8 mouse cellular contexts compared by ENCODE assay signal in the genomic region with DNA sequence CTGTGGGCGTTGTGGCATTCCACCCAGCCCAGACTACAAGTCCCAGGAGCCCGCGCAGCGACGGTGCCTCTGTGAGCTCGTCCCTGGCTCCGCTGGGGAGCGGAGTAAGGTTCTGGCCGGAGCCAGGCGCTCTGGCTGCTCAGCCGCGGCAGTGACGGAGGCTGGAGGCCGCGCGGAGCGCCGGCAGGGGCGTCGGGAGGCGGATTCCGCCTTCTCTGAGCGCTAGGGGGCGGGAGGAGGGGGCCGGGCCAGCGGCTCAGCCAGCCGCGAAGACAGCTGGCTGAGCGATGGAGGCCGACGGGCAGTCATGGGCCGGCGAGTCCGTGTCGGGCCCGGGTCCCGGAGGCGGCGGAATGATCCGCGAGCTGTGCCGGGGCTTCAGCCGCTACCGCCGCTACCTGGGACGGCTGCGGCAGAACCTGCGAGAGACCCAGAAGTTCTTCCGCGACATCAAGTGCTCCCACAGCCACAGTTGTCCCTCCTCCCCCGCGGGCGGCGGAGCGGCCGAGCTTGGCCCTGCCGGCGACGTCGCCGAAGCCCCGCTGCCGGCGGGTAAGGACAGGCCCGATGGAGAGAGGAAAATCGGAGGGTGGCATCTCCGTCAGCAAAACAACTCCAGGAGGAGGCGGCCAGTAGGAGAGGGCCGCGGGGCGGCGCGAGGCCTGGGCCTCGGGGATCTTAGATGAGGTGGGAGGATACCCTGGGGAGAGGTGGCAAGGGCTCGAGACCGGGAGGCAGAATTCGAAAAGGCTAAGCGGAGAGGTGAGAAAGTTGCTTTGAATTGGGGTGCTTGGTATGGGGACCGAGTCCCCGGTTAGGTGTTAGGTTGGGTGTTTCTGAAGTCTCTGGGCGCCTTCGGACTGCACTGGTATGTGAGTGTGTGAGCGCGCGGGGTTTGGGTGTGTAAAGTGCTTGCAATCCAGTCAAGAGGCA. TPM values are rescaled to one million over a fixed set of nuclear protein-coding genes. Genes with fewer than 3 reads are reported as not detected.
DNase-seq lines count a peak whose midpoint lies in the region; ATAC-seq lines count a peak whose summit lies in the region.

TSS of gene Dstyk (plus strand) at position 237 of the 933 bp plus-strand sequence.

- WGBS in forebrain, embryonic 14.5 days: under 1% methylated on average over 85 of the region's 85 CpGs
- under 1% methylated on average over 83 of the region's 85 CpGs for WGBS in neural tube, embryonic 15.5 days

- intact Hi-C loops in heart, postnatal 14 days (cut with DNase I): loop anchor here (1.0 to 2.0 kb wide), 2 partner anchors 26 to 59 kb away; partner anchors contain the start of genes Rbbp5 and Tmcc2

- H3K4me2 ChIP-seq in forebrain, embryonic 14.5 days (ENCODE audit: low read length): peak within 1 kb of the TSS; percentile 77
- H3K4me2 ChIP-seq in neural tube, embryonic 15.5 days: peak within 1 kb of the TSS; percentile 79

- no peaks in the 10 kb centered on the region for H3K27me3 ChIP-seq in forebrain, embryonic 14.5 days (replicated peaks; ENCODE audit: control insufficient read depth, insufficient read depth, low read length)
- no peaks in the 10 kb centered on the region for H3K27me3 ChIP-seq in neural tube, embryonic 15.5 days (replicated peaks)

- no peaks in the 10 kb centered on the region for H3K9me3 ChIP-seq in forebrain, embryonic 14.5 days (replicated peaks; ENCODE audit: control insufficient read depth, low read length)
- H3K9me3 ChIP-seq in neural tube, embryonic 15.5 days (replicated peaks): no peaks in the 10 kb centered on the region

- peak; percentile 96 for DNase-seq in ES-CJ7 (ENCODE audit: low read depth, low spot score)
- DNase-seq in cerebellum, adult 11 months: peak; percentile 87
- peak; percentile 96 for DNase-seq in forebrain, embryonic 14.5 days (ENCODE audit: low spot score)
- DNase-seq in heart, postnatal 14 days: peak; percentile 94 to 95
- DNase-seq in layer of hippocampus, adult 11-12 months (ENCODE audit: low spot score): peak; percentile 93
- DNase-seq in lung, adult 18-20 months: peak; percentile 94 to 96
- peak; percentile 94 for DNase-seq in testis, postnatal 14 days (ENCODE audit: low spot score)

- no peaks in the 10 kb centered on the region for H3K36me3 ChIP-seq in forebrain, embryonic 14.5 days (ENCODE audit: control insufficient read depth, insufficient read depth, low read length)
- H3K36me3 ChIP-seq in neural tube, embryonic 15.5 days: no peaks in the 10 kb centered on the region

- H3K4me3 ChIP-seq in forebrain, embryonic 14.5 days (ENCODE audit: low read depth, low read length): peak within 1 kb of the TSS; percentile 63
- H3K4me3 ChIP-seq in neural tube, embryonic 15.5 days (replicated peaks): peak within 1 kb of the TSS; percentile 76

- peaks cover 19% of the 10 kb centered on the region for H3K4me1 ChIP-seq in forebrain, embryonic 14.5 days (ENCODE audit: control insufficient read depth, insufficient read depth, low read length)
- peaks cover 21% of the 10 kb centered on the region for H3K4me1 ChIP-seq in neural tube, embryonic 15.5 days

- peak within 1 kb of the TSS; percentile 84 for H3K9ac ChIP-seq in forebrain, embryonic 14.5 days (ENCODE audit: low read length)
- H3K9ac ChIP-seq in neural tube, embryonic 15.5 days (replicated peaks): peak within 1 kb of the TSS; percentile 84

- ATAC-seq in forebrain, embryonic 14.5 days: peak; percentile 99
- peak; percentile 95 for ATAC-seq in neural tube, embryonic 15.5 days (ENCODE audit: low FRiP score)

- H3K27ac ChIP-seq in forebrain, embryonic 14.5 days (ENCODE audit: low read depth, low read length): peak within 1 kb of the TSS; percentile 91
- peak within 1 kb of the TSS; percentile 89 for H3K27ac ChIP-seq in neural tube, embryonic 15.5 days (replicated peaks)

RNA-seq across cellular contexts. Expression of gene Dstyk, which starts in this region (rescaled TPM):
- polyA plus RNA-seq in forebrain, embryonic 14.5 days (2014; fragmentation: Nextera tagmentation; extraction: Ambion mirVana): 7.7 and 8.9 TPM in 2 replicates
- total RNA-seq in heart, postnatal 14 days (2021): 10 to 100 TPM; 17.7 to 19.0 TPM
- polyA plus RNA-seq in neural tube, embryonic 15.5 days (2015; fragmentation: Nextera tagmentation; extraction: Ambion mirVana): 8.4 and 9.2 TPM in 2 replicates

Comparison
In these comparisons a context has a peak if more than half of its experiments do, and no peak if none do; other contexts are left out.
1. Peak in every context shown above with its lines: DNase-seq, ATAC-seq, H3K4me3 ChIP-seq and H3K27ac ChIP-seq.